Comparison of ENCODE assay signal across 8 mouse cellular contexts in genomic region chr13:67451172-67452020, GRCm38 (mm10). TPM values are rescaled to one million over a fixed set of nuclear protein-coding genes. Genes with fewer than 3 reads are reported as not detected.
A peak's percentile ranks its signal among the peaks of the same experiment; 100 is the strongest.
DNase-seq lines count a peak whose midpoint lies in the region; ATAC-seq and TF ChIP-seq lines count a peak whose summit lies in the region.

TSS of gene Zfp874a (minus strand) at chr13:67451624.

- H3K9me3 ChIP-seq in E14TG2a.4 (ENCODE audit: low read length) = no peaks in the 10 kb centered on the region
- no peaks in the 10 kb centered on the region for H3K9me3 ChIP-seq in forebrain, embryonic 13.5 days (replicated peaks)
- H3K9me3 ChIP-seq in liver, postnatal 0 days (ENCODE audit: low read length) = no peaks in the 10 kb centered on the region
- no peaks in the 10 kb centered on the region for H3K9me3 ChIP-seq in neural tube, embryonic 14.5 days (ENCODE audit: control insufficient read depth, low read length)

- 2% methylated on average over 20 of the region's 20 CpGs for WGBS in forebrain, embryonic 13.5 days
- under 1% methylated on average over 20 of the region's 20 CpGs for WGBS in large intestine, adult 2 months
- 1% methylated on average over 20 of the region's 20 CpGs for WGBS in liver, postnatal 0 days (ENCODE audit: insufficient replicate concordance)
- WGBS in neural tube, embryonic 14.5 days = 2% methylated on average over 20 of the region's 20 CpGs

- peaks cover 21% of the 10 kb centered on the region for H3K4me1 ChIP-seq in E14TG2a.4 (replicated peaks; ENCODE audit: low read depth, low read length)
- 0 out of 2 replicates have a peak, but pooled peaks cover 3% of the 10 kb centered on the region for H3K4me1 ChIP-seq in forebrain, embryonic 13.5 days
- peaks cover 11% of the 10 kb centered on the region for H3K4me1 ChIP-seq in liver, postnatal 0 days (ENCODE audit: insufficient read depth)
- H3K4me1 ChIP-seq in neural tube, embryonic 14.5 days (ENCODE audit: control insufficient read depth, insufficient read depth, low read length) = no peaks in the 10 kb centered on the region

- ATAC-seq in cerebellum, adult (ENCODE audit: insufficient number of reproducible peaks, low FRiP score, low TSS enrichment) = peak; percentile 97
- peak; percentile 98 for ATAC-seq in forebrain, embryonic 13.5 days
- peak; percentile 97 for ATAC-seq in liver, postnatal 0 days
- peak; percentile 97 for ATAC-seq in neural tube, embryonic 14.5 days (ENCODE audit: low read depth)

- TF ChIP-seq CTCF in E14TG2a.4 (conservative IDR thresholded peaks at IDR 0.05; ENCODE audit: low read length) = no peak
- TF ChIP-seq CTCF in liver, postnatal 0 days (IDR thresholded peaks at IDR 0.05; ENCODE audit: low read depth) = peak; percentile 8; the same call in 1 of the 2 replicates

- peaks cover 6% of the 10 kb centered on the region for H3K36me3 ChIP-seq in E14TG2a.4 (ENCODE audit: insufficient read depth, low read length)
- H3K36me3 ChIP-seq in forebrain, embryonic 13.5 days (ENCODE audit: poor library complexity, severe bottlenecking) = peaks cover 7% of the 10 kb centered on the region; the same call in 1 of the 2 replicates
- 0 out of 2 replicates have a peak, but pooled peaks cover 11% of the 10 kb centered on the region for H3K36me3 ChIP-seq in liver, postnatal 0 days (replicated peaks; ENCODE audit: insufficient read depth, low read length)
- H3K36me3 ChIP-seq in neural tube, embryonic 14.5 days (ENCODE audit: control insufficient read depth, insufficient read depth, low read length) = no peaks in the 10 kb centered on the region

- H3K27ac ChIP-seq in forebrain, embryonic 13.5 days = no peak within 1 kb of the TSS
- H3K27ac ChIP-seq in liver, postnatal 0 days (ENCODE audit: low read depth) = peak within 1 kb of the TSS; percentile 79
- no peak within 1 kb of the TSS for H3K27ac ChIP-seq in neural tube, embryonic 14.5 days (ENCODE audit: low read depth, low read length)

- H3K4me2 ChIP-seq in forebrain, embryonic 13.5 days = peak within 1 kb of the TSS; percentile 70
- H3K4me2 ChIP-seq in liver, postnatal 0 days (ENCODE audit: low read depth, low read length) = peak within 1 kb of the TSS; percentile 79
- peak within 1 kb of the TSS; percentile 70 for H3K4me2 ChIP-seq in neural tube, embryonic 14.5 days (ENCODE audit: low read depth, low read length)

- intact Hi-C loops in heart, postnatal 10 days (cut with DNase I) = loop anchor here (2.0 kb wide), 2 partner anchors 33 to 75 kb away; partner anchors contain the start of genes Gm26965, Zfp87 and Zfp874b

- peak within 1 kb of the TSS; percentile 56 for H3K9ac ChIP-seq in forebrain, embryonic 13.5 days
- H3K9ac ChIP-seq in liver, postnatal 0 days (replicated peaks) = peak within 1 kb of the TSS; percentile 67
- H3K9ac ChIP-seq in neural tube, embryonic 14.5 days (replicated peaks; ENCODE audit: low read depth, low read length) = peak within 1 kb of the TSS; percentile 46

- no peak for TF ChIP-seq EP300 in liver, postnatal 0 days (IDR thresholded peaks at IDR 0.05; ENCODE audit: low read depth)

- peak within 1 kb of the TSS; percentile 79 for H3K4me3 ChIP-seq in E14TG2a.4 (replicated peaks; ENCODE audit: low read length)
- H3K4me3 ChIP-seq in forebrain, embryonic 13.5 days = peak within 1 kb of the TSS; percentile 56
- peak within 1 kb of the TSS; percentile 64 for H3K4me3 ChIP-seq in liver, postnatal 0 days (ENCODE audit: low read depth, low read length)
- peak within 1 kb of the TSS; percentile 50 for H3K4me3 ChIP-seq in neural tube, embryonic 14.5 days (ENCODE audit: low read depth, low read length)

- no peaks in the 10 kb centered on the region for H3K27me3 ChIP-seq in E14TG2a.4 (ENCODE audit: insufficient read depth, low read length)
- H3K27me3 ChIP-seq in forebrain, embryonic 13.5 days = no peaks in the 10 kb centered on the region
- H3K27me3 ChIP-seq in liver, postnatal 0 days (ENCODE audit: insufficient read depth, low read length) = no peaks in the 10 kb centered on the region
- H3K27me3 ChIP-seq in neural tube, embryonic 14.5 days (ENCODE audit: control insufficient read depth, insufficient read depth, low read length) = no peaks in the 10 kb centered on the region

- DNase-seq in heart, postnatal 10 days = peak; percentile 94 to 95
- DNase-seq in large intestine, adult 2 months (ENCODE audit: low read depth, low spot score) = peak; percentile 93
- peak; percentile 89 for DNase-seq in liver, postnatal 0 days
- peak; percentile 85 for DNase-seq in testis, postnatal 10 days (ENCODE audit: low spot score)

RNA-seq across cellular contexts. Expression of gene Zfp874a, which starts in this region (rescaled TPM):
- 4.7 and 5.8 TPM in 2 replicates for polyA plus RNA-seq in forebrain, embryonic 13.5 days (2015; fragmentation: Nextera tagmentation; extraction: Ambion mirVana)
- total RNA-seq in heart, postnatal 10 days (2021) = 1 to 10 TPM; 4.5 to 5.6 TPM
- polyA plus RNA-seq in large intestine, adult 2 months (2012; rRNA removed) = 0.43 and 0.82 TPM in 2 replicates
- 4.5 and 5.0 TPM in 2 replicates for polyA plus RNA-seq in liver, postnatal 0 days (2015; fragmentation: Nextera tagmentation; extraction: Ambion mirVana)
- polyA plus RNA-seq in neural tube, embryonic 14.5 days (2014; fragmentation: Nextera tagmentation; extraction: Ambion mirVana) = 5.3 and 7.6 TPM in 2 replicates

Comparison
In these comparisons a context has a peak if more than half of its experiments do, and no peak if none do; other contexts are left out.
1. Peak in DNase-seq in large intestine, adult 2 months; RNA of the gene not detected or under 1 TPM.